Mouse (Mus musculus) fibroblast of lung, adult 2 months (primary cell): ENCODE results near the gene Mrps23.
A peak's percentile ranks its signal among the peaks of the same experiment; 100 is the strongest.
"Not testable (repeated sequence)": the region's sequence is repeated elsewhere in the genome, so short reads cannot be mapped to it uniquely, and the experiment has no call there.

Experiments
- DNase-seq: peaks from one replicate; pipeline ENCODE4 v3.0.0-alpha.2; 2011; ENCODE audit warnings: low read depth

The Mrps23 gene

DNA sequence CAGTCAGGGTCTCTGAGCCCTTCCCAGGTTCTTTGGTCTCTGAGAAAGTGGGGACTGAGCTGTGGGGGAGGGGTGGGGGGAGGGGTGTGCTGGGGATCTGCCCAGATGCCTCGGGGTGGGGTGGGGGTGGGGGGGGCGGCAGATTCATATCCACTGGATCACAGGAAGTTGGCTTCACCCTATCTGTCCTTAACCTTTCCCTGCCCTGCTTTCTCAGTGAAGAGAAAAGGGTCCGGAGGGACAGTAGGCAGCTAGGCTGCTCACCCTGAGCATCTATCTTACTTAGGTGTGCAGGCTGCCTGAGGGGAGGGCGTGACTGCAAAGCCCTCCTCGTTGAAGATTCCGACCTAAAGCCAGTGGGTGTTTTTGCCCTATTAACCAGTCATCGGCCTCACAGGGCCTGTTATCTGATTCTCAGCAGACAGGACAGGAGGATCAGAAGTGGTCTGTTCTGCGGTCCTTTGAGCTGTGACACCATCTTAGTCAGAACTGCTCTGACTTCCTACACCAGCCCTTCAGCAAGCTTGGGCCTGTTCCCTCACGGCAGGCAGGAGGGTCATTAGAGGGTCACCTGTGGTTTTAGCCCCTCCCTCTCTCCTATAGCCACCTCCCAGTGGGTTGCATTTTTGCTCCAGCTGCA lies 30.7 kb upstream of the Mrps23 start:
- no peak for DNase-seq

- peak; percentile 93 for DNase-seq
Measured at GRCm38 (mm10) chr11:88180467-88180958, 23.7 kb upstream of the Mrps23 start.

- DNase-seq = peak; percentile 96
Measured at GRCm38 (mm10) chr11:88180959-88181619, 23.1 kb upstream of the Mrps23 start.

DNA sequence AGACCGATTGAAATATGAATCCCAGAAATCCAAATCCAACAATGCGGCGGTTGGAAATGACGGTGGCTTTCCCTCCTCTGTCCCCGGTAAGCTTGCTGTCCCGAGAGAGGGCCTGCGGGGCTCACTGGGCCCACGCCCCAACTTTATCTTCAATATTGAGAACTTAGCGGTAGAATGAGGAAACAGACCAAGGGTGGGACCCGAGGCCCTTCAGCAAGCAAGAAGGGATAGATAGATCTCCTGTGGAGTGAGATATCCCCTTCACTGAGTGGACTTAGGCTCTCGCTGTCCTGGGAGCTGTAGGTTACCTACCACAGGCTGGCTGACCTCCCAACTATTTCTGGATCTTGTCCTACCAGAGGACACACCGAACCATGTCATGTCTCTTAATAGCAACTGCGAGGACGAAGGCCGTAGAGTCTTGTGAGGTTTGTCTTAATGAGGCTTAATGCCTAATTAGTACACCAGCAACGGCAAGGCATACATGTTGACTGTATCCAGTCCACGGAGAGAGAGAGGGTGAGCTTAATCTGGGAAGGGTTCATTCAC lies 19.5 kb upstream of the Mrps23 start:
- no peak for DNase-seq

DNA sequence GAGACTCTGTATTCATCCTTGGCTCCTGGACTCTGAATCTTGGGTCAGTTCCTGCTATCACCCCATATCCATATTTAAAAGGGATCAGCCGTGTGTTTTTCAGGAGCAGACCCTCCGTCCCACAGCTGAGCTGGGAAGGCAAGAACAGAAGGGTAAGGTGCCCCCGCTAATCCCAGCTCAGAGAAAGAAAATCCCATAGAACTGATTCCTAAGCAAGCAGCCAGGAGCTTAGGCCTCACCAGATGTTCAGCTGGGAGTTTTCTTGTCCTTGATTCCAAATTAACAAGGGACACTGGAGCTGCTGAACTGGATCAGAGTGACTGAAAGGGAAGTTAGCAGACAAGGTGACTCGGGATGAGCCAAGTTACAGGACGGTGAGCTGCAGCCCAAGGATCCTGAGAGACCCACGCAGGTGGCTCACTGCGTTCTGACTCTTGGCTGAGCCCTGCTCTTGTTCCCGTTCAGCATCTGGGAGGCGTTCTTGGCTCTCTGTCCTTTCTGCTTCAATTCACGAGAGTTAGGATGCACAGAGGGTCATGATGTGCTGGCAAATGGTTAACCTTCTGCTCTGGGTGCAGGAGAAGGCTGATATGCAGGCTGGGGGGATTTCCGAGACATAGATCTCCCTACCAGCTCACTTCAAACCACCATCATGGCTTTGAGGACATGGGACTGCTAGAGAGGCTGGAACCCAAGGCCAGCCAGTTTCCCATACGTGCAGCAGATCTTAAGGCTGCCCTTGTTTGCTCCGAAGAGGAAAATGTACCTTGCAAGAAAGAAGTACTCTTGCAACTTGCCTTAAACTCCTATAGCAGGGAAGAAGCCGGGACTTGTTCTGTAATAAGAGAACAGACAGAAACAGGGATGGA lies 17.9 kb upstream of the Mrps23 start:
- DNase-seq = no peak

- no peak for DNase-seq
Measured at GRCm38 (mm10) chr11:88186947-88187243, 17.3 kb upstream of the Mrps23 start.

DNA sequence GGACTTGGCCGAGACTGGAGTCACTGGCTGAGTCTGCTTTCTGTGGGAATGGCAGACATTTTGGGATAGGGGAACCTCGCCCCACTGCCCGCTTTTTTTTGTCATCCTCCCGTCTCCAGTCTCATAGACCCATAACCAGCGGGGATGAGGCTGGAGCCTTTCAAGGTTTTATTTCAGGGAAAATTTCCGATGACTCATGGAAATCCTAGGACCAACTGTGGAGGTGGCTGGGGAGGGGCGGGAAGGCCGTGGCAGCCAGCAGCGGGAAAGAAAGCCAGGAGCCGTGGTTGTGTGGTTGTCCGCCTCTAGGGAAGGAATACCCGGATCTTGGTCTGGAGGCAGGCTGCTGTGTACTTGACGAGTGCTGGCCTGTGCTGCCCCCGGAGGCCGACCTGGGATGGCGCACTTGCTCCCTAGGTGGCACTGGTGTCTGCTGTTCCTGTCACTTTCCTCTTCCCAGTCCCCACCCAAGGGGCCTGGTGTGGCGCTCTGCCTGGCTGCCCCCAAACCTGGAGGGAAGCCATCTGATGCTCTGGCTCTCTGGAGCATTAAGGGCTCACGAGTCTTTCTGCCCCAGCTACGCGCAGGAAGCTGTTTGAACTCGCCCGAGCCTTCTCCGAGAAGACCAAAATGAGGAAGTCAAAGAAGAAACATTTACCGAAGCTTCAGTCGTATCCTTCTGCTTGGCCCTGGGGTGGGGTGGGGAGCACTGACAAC lies 16.6 kb upstream of the Mrps23 start:
- DNase-seq = peak; percentile 92

DNA sequence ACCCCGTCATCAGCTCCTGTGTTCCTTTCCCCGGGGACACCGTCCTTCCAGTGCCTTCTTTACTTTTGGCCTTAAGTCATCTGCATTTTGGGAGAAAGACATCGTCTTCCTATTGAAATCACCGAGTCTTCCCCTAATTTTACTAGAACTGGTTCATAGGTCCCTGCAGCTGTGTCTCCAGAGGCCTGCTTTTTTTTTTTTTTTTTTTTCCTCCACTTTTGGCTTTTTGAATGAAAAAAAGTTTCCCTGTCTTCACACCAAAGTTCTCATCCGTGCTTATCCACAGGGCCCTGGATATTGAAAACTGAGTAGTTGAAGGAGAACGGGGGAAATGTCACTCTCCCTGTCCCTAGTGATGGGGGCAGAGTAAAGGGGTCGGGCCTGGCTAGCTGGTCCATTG lies 16.0 kb upstream of the Mrps23 start:
- no peak for DNase-seq

DNA sequence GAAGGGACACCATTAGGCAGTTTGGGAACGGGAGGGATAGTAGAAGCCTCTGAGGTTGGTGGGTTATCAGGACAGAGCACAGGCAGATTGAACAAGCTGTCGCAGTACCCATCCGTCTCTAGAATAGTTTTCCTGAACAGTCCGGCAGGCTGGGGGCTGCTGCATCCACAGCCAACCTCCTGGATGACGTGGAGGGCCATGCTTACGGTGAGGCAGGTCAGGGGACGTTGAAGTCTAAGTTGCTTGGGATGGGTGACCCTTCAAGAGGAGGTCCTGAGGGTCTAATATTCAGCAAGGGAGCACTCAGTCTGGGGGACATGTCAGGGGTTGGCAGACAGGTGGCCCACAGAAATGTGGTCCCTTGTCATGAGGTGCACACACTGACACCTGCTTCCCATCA lies 15.6 kb upstream of the Mrps23 start:
- no peak for DNase-seq

- DNase-seq = no peak
Measured at GRCm38 (mm10) chr11:88192595-88192994, 11.6 kb upstream of the Mrps23 start.

GRCm38 (mm10) chr11:88193098-88193823 lies 10.9 kb upstream of the Mrps23 start:
- DNase-seq = no peak

DNA sequence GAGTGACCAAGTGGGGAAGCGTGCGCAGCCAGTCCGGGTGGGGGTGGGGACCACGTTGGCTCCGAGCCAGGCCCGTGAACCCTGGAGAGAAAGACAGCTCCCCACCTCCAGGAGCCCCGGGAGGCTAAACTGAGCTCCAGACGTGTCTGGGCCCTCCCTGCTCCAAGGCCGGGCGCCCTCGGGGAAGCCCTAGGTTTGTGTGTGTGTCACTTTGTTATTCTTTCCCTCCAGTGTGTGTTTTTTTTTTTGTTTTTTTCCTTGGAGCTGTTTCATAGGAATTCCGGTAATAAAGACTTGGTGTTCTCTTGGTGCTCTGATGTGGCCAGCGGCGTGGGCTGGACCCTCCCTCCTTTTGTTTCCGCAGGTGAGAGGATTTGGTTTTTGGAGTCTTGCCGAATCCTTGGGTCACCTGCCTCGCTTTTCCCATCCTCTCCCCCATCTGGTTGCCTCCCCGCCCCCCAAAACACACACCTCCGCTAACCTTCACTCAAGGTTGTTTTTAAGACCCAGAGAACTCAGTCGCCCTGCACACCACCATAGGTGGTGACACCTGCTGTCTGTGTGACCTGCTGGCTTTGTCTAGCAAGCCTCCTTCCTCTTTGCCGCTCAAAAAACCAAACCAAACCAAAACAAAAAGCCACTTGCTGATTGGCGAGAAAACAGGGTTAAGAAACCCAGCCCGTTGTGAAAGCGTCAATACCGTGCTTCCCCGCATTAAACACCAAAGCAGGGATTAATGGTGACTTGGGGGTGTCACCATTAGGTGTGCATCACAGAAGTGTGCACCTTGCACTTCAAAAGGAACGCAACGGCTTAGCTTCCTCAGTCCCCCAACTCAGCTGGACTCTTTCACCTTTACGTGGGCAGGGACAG lies 10.1 kb upstream of the Mrps23 start:
- no peak for DNase-seq

DNA sequence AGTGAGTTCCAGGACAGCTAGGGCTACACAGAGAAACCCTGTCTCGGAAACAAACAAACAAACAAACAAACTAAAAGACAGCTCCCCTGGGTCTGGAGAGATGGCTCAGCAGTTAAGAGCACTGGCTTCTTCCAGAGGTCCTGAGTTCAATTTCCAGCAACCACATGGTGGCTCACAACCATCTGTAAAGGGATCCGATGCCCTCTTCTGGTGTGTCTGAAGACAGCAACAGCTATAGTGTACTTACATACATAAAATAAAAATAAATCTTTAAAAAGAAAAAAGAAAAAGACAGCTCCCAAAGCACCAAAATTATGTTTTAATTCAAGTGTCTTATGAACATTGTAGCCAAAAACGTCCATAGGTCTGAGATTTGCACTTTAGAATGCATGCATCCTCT lies 8.5 kb upstream of the Mrps23 start:
- not testable (repeated sequence) for DNase-seq

- no peak for DNase-seq
Measured at GRCm38 (mm10) chr11:88197153-88197576, 7.0 kb upstream of the Mrps23 start.

- no peak for DNase-seq
Measured at GRCm38 (mm10) chr11:88198223-88198622, 6.0 kb upstream of the Mrps23 start.

DNA sequence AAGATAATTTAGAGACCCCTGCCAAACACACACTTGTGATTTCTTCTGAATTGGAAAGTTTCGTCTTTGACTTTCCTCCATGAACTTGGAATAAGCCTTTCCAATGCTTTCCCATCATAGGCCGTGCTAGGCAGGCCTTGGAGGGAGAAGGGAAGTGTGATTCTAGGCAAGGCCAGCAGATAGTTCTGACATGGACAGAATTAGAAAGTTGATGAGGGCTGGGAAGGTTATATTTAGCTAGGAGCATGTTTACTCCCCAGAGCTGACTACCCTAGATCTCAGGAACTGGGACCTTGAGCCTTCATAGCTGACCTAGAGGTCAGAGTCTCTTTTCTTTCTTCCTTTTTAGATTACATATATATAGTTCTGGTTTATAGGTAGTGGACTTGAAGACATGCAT lies 3.0 kb upstream of the Mrps23 start:
- DNase-seq = no peak

- no peak for DNase-seq
Measured at GRCm38 (mm10) chr11:88202077-88202476, 2.1 kb upstream of the Mrps23 start.

- no peak for DNase-seq
Measured at GRCm38 (mm10) chr11:88204593-88205368, 593 bp downstream of the Mrps23 start.

DNA sequence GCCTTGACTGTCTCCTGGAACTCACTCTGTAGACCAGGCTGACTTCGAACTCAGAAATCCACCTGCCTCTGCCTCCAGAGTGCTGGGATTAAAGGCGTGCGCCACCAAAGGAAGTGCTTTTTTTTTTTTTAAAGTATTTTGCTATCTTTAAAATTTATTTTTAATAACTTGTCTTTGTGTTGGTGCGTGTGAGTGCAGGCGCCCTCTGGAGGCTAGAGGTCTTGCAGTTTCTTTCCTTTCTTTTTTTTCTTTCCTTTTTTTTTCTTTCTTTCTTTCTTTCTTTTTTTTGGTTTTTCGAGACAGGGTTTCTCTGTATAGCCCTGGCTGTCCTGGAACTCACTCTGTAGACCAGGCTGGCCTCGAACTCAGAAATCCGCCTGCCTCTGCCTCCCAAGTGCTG lies 2.4 kb downstream of the Mrps23 start:
- not testable (repeated sequence) for DNase-seq

GRCm38 (mm10) chr11:88207697-88208096 lies 3.5 kb downstream of the Mrps23 start:
- no peak for DNase-seq
